Mouse (Mus musculus): Measurements from ENCODE around the gene Pla2g4a.
"Not testable (repeated sequence)": the region's sequence is repeated elsewhere in the genome, so short reads cannot be mapped to it uniquely, and the experiment has no call there.

Pla2g4a gene

DNA sequence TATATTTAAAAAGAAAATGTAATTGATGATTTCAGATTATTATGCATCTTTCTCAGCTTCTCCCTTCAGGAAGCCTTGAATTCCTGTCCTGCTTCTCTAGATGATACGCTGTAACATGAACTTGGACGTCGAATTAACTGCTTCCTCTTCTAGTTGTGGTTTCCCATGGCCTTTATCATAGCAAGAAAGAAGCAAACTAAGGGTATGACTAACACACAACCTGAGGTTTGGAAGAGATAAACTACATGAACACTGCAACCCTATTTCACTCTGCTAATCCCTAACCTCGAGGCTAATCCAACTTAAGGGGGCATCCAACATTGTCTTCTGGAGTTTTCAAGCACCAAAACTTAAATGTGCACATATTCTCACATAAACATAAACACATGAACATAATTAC lies 23.3 kb downstream of the Pla2g4a start:
- no peak for DNase-seq (ENCODE audit: low spot score in 2 of 2)

DNA sequence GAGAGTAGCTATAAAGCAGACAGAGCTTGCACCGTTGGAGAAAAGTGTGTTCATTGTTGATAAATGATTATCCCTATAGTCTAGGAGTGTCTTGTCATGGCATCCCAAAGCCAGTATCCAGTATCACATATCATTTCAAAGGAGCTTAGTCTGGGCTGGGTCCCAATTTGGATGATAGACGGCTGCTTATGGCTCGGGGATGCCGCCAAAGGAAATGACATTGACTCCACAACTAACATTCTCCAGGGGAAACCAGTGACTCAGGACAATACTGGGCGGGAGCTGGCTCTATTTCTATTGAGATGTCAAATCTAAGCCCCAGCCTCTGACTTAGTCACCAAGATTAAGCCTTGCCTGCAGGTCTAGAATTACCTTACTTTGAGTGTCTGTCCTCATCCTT lies 31.9 kb downstream of the Pla2g4a start:
- no peak for DNase-seq (ENCODE audit: low spot score in 2 of 2)

DNA sequence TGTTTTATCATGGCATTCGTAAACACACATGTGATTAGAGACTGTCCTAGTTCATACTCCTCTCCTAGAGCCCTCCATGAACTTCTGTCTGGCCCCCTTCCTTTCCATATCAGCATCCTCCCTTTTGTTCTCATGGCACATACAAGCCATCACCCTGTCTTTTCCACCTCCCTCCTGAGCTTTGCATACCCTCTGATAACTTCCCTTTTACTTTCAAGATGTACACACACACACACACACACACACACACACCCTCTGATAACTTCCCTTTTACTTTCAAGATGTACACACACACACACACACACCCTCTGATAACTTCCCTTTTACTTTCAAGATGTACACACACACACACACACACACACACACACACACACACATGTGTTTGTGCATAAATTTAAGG lies 37.4 kb downstream of the Pla2g4a start:
- DNase-seq (ENCODE audit: low spot score in 2 of 2) = not testable (repeated sequence)

DNA sequence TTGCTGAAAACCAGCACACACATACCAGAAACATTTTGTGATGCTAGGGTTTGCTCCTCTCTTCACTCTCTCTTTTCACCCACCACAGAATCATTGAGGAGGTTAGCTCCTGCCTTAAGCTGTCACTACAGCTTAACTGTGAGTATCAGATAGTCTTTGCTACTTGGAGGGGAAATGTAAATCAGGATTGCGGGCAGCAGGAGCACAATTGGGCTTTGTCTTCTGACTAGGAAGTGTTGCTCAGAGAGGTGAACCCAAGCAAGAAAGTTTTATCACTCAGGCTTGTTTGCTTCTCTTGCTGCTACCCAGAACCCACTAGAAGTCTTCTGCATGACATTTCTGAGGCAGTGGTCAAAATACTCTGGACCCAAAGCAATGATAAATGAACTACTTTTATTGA lies 38.9 kb downstream of the Pla2g4a start:
- DNase-seq (ENCODE audit: low spot score in 2 of 2) = no peak

DNA sequence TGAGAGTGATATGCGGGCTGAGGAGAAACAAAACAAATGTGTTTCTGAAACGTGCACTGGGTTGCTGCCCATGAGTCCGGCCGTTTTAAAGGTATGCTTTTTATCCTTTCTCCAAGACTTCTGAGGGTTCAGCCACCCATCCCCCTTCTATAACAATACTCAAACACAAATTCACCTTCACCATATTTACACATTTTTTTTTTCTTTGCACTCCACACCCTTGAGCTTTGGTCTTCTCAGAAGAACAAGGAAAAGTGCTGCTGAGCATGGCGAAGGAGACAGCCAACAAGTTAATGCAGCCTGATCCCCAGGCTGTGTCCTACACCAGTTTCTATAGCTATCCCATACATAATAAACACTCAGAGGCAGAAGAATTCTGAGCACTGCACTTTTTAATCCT lies 39.8 kb downstream of the Pla2g4a start:
- no peak for DNase-seq (ENCODE audit: low spot score in 2 of 2)

DNA sequence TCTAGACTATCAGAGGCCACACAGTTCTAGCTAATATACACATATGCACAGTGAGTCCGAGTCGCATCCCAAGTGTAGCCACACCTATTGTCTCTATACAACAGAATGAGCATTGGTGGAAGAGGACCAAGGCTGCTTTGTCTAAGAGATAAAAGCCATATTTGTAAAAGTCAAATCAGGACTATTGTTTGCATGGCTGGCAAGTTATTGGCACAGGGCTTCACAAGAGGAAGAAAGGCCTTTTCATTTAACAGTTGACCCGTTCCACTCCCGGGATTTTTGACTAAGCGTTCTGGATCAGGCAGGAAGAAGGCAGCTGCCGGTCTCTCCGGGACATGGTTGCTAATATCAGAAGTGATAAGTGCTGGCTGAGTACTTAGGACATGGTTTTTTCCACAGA lies 41.8 kb downstream of the Pla2g4a start:
- DNase-seq (ENCODE audit: low spot score in 2 of 2) = no peak

DNA sequence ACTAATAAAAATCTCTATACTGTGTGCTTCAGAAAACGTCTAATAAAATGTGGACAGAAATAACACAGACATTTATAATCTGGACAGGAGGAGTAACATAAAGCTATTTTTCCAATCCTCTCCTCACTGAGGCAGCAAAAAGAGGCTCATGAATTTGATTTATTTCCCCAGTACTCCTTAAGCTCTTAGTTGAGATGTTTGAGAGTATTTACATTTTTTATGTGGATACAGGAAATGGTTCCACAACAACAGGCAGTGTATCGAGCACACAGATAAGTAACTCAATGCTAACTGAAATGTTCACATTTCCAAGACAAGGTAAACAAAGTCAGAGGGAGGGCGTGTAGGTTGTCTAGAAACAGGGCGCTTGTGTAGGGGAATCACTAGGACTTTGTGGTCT lies 48.1 kb downstream of the Pla2g4a start:
- DNase-seq (ENCODE audit: low spot score in 2 of 2) = no peak

DNA sequence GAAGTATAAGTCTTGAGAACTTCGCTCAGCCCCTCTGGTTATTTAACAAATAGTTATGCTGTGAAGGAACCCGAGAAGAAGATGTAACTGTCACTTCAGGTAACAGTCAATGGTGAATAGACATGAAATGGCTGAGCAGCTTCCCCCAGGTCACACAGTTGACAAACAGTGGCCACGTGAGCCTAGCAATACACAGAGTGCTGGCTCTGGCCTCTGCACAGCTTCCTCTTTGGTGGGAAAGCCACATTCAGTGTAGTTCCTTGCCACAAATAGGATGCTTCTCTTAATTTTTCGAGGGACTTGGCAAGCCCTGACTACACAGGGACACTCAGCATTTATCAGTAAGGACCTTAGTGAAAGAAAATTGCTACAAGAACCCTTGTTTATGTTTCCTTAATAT lies 50.0 kb downstream of the Pla2g4a start:
- DNase-seq (ENCODE audit: low spot score in 2 of 2) = no peak

DNA sequence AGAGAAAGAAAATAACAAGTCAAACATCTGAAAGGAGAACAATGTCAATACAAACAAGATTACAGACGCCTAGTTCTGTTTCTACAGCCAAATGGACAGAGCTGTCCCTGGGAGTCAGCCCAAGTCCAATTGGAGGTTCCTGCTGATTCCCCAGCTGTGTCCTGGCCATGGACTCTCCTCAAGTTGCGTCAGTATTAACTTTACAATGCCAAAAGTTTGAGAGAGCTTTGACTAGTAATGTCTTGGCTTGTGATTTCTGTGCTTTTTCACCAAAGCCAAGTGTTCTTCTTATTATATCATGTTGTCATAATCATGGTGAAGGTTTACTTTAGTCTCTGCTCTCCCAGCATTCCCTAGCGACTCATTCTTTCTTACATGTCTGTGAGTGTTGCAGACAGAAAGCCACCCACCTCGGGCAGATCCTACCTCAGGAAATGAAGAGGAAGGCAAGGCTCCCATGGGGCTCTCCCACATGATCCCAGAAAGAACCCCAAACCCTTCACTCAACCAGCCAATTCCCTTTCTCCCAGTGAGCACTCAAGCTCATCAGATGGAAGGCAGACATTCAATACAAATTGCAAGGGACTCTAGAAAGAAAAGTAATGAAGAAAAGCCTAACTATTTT lies 63.0 kb downstream of the Pla2g4a start:
- DNase-seq (ENCODE audit: low spot score in 2 of 2) = no peak

DNA sequence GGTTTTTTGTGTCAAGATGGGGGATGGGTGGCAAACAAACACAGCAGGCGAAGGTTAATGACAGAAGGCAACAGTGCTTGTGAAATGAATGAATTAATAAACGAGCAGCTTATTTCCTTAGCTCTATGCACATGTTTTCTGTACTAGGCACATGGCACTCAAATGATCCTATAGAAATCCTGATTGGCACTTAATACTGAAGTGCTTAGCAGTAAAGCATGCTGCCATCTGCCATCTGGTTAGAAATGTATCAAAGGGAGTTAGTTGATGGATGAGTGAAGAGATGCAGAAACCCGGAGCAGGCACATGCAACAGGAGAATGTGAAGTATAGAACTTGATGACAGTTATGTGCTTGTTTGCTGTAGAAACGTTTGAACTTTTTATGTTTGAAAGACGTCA lies 64.5 kb downstream of the Pla2g4a start:
- no peak for DNase-seq (ENCODE audit: low spot score in 2 of 2)

DNA sequence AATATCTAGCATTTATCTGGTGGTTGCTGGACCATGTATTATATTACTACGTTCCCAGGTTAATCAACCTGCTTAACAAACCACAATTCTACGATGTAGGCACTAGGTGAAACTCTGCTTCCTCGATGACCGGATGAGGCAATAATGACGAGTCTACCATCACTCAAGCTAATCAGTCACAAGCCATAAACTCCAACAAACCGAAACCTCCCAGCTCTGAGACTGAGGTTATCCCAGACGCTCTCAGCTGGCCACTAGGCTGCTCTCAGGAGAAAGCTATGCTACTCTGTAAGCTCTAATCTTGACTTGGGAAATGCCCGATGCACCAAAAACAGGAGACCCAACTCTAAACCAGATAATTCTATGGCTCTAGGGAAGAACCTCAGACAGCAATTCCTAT lies 66.2 kb downstream of the Pla2g4a start:
- no peak for DNase-seq (ENCODE audit: low spot score in 2 of 2)

DNA sequence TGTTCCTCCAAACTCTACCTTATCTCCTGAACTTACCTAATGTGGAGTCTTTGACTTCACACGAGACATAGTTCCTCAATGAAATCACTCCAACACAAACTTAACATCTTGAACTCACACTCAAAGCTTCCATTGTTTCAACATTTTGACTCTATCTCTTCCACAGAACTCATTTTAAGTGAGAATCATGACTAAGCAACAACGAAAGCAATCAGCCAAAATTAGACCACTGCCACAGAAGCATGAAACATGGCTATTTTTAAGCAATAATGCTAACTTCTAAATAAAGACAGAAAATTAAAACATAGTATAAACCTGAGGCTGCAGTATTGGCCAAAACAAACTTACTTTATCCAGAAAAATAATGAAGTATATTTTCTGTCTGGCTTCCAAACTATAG lies 67.2 kb downstream of the Pla2g4a start:
- DNase-seq (ENCODE audit: low spot score in 2 of 2) = no peak

DNA sequence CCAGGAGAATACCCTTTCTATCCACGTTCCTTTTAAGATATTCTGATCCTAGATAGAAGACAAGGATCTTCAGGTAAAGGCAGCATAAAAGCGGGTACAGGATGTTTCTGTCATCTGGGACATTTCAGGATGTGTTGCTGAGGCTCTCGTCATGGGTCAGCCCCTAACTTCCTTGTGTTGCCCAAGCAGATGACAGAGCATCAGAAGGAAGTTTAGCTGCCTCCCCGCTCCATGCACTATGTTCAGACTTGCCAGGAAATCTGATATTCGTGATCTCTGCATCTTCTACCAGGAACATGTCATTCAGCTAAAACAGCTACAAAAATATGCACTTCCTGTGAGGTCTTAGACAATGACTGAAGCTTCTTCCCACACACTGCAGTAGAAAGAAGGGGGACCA lies 70.0 kb downstream of the Pla2g4a start:
- DNase-seq (ENCODE audit: low spot score in 2 of 2) = no peak

DNA sequence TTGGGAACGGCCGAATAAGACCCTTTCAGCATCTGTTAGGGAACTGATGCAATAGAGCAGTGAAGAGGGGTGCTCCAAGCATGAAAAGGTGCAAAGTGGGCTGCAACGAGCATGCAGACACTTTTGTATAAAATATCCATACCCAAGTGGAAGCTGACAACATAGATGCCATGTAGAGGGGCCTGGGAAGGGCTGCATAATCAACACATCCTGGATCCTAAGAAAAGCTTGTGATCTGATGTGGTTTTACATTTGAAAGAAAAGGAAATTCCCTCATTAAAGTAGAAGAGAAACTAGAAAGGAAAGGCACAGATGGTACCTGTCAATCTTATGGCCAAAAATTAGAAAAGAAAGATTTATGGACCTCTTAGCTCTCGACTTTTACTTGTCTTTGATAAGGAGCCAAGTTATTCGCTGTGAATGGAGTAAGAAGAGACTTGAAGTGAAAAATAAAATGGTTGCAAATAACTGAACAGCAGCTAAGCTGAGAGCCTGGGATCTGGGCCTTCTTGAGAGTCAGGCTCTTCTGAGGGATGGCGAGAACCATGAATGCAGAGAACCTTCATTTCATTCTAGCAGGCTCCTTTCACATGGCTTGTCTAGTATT lies 78.6 kb downstream of the Pla2g4a start:
- no peak for DNase-seq (ENCODE audit: low spot score in 2 of 2)

DNA sequence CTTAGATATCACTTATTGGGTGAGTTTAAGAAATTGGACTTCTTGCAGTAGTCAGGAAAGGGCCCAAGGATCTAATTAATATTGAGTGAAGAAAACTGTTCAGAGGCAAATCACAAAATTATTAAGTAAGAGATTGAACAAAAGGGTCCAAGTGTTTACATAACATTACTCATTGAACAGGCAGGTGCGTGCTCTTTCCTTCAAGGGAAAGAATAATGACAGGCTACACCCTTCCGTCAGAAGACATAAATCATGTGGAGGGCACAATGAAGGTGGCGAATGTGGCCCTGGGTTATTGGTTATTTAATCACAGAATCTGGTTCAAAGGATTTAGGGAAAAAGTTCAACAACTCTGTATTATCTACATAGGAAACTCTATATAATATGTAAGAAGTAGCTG lies 82.9 kb downstream of the Pla2g4a start:
- no peak for DNase-seq (ENCODE audit: low spot score in 2 of 2)

DNA sequence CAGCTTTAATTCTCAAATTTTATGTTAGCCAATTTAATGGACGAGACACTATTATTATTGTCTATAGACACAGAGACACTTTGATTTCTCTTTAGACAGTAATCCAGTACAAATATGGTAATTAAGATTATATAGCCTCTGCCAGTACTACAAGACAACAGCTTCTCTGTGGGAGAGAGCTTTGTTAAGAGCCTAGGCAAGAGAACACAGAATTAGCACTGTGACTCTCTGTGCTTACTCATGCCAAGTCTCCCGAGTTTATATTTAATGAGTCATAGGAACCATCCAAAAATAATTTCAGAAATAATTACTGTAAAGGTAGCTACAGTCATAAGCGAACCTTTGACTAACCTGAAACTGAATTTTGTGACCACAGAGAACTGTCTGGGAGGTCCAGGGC lies 84.6 kb downstream of the Pla2g4a start:
- no peak for DNase-seq (ENCODE audit: low spot score in 2 of 2)

DNA sequence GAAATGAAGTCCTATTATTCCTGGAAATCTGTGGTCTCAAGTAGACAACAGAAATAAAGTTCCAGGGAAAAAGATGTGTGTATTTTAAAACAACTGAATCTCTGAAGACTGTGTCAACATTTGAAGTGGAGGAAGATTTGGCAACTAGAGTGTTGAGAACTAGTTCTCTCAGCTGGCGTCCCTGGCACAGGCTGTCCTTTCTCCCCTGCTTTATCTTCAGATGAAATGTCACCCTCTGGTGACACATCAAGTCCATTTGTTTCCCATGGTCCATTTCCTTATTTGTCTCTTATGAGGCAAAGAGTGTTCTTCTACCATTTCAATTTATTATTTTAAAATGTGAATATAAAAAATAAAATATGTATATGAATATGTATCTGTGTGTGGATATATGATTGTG lies 89.5 kb downstream of the Pla2g4a start:
- DNase-seq (ENCODE audit: low spot score in 2 of 2) = no peak

DNA sequence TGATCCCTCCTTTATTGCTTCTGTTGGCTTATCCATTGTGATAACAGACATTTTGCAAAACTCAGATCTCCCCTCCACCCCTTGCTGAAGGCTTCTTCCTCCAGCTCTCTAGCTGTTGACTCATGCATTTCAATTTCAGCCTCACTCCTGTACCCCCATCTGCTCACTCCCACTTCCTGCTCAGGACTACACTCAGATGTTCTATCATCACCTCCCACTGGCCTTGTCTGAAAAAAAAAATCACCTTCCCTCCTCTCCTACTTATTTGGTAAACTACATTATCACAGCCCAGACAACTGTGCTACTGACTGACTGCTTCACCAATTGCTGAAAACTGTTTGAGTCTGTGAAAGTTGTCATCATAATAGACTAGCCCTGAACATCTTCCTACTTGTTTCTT lies 93.8 kb downstream of the Pla2g4a start:
- DNase-seq (ENCODE audit: low spot score in 2 of 2) = no peak

DNA sequence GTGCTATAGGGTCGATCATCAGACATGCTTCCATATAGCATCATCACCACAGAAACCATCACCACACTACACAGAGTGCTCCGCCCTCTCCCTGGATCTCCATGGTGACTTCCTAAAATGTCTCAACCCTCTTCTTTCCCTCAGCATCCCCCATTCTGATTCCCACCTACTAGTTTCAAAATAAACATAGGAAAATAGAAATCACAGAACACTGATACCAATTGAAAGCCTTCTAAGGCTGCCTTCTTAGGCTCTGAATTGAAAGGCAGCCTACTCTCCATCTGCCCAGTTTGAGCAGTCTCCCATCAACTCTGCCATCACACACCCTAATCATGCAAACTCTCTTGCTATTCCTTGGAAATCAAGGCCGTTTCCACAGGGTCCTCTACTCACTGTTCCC lies 94.9 kb downstream of the Pla2g4a start:
- no peak for DNase-seq (ENCODE audit: low spot score in 2 of 2)

DNA sequence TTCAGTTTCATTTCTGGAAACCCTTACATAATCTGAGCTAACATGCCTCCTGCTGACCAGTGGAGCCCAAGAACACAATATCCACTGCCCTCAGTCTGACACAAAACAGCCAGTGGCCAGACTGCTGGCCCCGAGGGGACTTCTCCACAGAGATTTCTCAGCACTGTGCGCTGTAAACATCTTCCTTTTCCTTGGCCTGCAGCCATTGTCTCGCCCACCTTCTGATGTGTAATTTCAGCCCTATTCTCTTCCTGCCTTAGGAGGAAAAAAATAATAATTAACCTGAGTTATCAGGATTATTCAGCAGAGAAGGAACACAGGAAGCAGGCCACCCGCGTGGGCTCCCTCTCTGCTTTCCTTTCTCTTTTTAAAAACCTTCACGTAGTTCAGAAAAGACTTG lies 98.3 kb downstream of the Pla2g4a start:
- no peak for DNase-seq (ENCODE audit: low spot score in 2 of 2)

DNA sequence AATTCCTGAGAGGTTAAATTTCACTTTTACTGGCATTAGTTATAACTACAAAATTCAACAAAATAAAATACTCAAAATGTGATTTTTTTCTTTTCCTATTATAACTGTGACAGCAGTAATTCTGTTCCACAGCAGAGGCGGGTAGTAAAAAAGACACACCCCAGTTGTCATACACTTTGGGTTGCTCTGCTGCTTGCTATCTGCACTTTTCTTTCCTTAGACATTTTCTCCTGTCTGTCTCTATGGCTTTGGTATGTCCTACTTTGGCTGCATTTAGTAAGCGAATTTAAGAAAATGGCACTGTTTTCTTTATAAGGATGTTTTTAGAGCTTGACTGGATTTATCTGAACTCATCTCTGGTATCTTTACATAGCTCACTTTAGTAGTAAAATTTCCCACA lies 98.9 kb downstream of the Pla2g4a start:
- no peak for DNase-seq (ENCODE audit: low spot score in 2 of 2)

DNA sequence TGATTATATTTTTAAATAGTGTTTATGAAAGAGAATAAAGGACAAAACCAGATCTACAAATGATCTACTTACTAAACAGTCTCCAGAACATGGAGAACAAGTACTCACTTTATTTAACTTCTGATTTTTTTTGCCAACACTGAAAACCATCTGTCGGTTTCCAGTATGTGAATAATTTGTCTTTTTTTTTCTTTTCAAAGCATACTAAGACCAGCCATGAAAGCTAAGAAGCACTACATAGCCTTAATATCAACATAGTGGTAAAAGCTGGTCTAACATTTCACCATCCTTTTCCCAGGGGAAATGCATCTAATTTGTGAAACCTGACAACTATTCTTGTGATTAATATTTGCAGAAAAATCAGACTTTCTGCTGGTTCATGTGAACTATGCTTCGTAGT lies 99.5 kb downstream of the Pla2g4a start:
- no peak for DNase-seq (ENCODE audit: low spot score in 2 of 2)

DNA sequence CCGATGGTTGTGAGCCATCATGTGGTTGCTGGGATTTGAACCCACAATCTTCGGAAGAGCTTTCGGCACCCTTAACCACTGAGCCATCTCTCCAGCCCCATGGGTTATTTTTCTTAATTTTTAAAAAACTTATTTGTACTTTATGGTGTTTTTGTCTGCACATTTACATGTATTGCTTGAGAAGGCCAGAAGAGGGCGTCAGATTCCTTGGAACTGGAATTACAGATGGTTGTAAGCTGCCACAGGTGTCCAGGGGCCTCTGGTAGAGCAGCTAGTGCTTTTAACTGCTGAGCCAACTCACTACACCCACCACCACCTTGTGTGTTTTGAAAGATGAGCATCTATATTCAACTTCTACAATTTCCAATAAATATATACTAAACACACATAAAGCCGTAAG lies 102.4 kb downstream of the Pla2g4a start:
- no peak for DNase-seq (ENCODE audit: low spot score in 2 of 2)

DNA sequence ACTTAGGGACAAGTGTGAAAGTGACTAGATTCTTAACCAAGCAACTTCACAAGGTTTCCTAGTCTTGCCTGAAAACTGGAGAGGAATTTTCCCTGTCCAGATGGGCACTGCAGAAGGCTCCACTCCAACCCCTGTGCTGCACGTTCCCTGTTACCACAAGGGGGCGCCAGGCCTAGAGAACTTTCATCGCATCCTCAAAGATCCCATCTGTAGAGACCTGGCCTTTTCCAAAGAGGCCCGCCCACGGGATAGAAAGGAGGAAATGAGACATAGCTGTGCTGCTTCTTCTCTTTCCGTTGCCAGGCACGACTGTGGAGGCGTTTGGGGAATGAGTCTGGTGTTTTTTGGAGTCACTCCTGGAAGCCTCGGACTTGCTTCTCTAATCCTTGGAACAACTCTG lies 104.4 kb downstream of the Pla2g4a start:
- DNase-seq (ENCODE audit: low spot score in 2 of 2) = peak; percentile 41 to 75
